Mouse (Mus musculus) liver, adult 2 months (tissue): Measurements from ENCODE around the gene Numbl.

Source experiments
- CTCF ChIP-seq: fragments of 200-500 bp; IDR thresholded peaks from 2 replicates; pipeline ENCODE4 v1.5.1; 2011; ENCODE audit warnings: low read depth, low read length, control low read depth
- POLR2A ChIP-seq: fragments of 200-500 bp; IDR thresholded peaks from 2 replicates; pipeline ENCODE4 v1.6.1; 2011; ENCODE audit warnings: low read length, control low read depth; ENCODE audit not compliant: insufficient read depth; ENCODE audit errors: extremely low read depth

- no peak for TF ChIP-seq POLR2A
- TF ChIP-seq CTCF = no peak
Observed at GRCm38 (mm10) chr7:27290555-27290954, 32.3 kb downstream of the Numbl start.
